Mouse (Mus musculus): ENCODE measurements at regions not wholly inside any gene's neighbourhood (a gene's known extent, or its start where the extent isn't known, plus 50 kb on each side); places are given as distances from the start of the nearest gene placed in this dataset.
A peak's percentile ranks its signal among the peaks of the same experiment; 100 is the strongest.

GRCm38 (mm10) chr15:63616506-63617208, 228.3 kb downstream of the Gsdmc2 start:
- Histone ChIP-seq H3K4me3 (ENCODE audit: low read depth, low read length) (no peak overlapping the region), H3K27me3 (ENCODE audit: control insufficient read depth, insufficient read depth, low read length) (no peaks in the 10 kb centered on the region), H3K4me2 (ENCODE audit: low read depth, low read length) (no peak overlapping the region), H3K4me1 (ENCODE audit: control insufficient read depth, insufficient read depth, low read length) (no peaks in the 10 kb centered on the region; the same call in 1 of the 2 replicates), H3K9me3 (replicated peaks; ENCODE audit: control insufficient read depth, low read length) (no peaks in the 10 kb centered on the region), H3K27ac (replicated peaks; ENCODE audit: low read depth, low read length) (no peak overlapping the region), H3K9ac (replicated peaks; ENCODE audit: low read length) (no peak overlapping the region), H3K36me3 (replicated peaks; ENCODE audit: control insufficient read depth, insufficient read depth, low read depth, low read length) (no peaks in the 10 kb centered on the region)
- ATAC-seq (replicated peaks; ENCODE audit: insufficient number of reproducible peaks, low FRiP score, low TSS enrichment, low read depth) (no peak), DNase-seq (ENCODE audit: low spot score) (no peak)
- 46% methylated on average over 8 of the region's 8 CpGs for WGBS

- no peak overlapping the region for H3K9ac ChIP-seq (replicated peaks; ENCODE audit: low read length)
- no peak overlapping the region for H3K4me2 ChIP-seq (ENCODE audit: low read depth, low read length)
- no peak overlapping the region for H3K27ac ChIP-seq (replicated peaks; ENCODE audit: low read depth, low read length)
- no peaks in the 10 kb centered on the region; the same call in 1 of the 2 replicates for H3K4me1 ChIP-seq (ENCODE audit: control insufficient read depth, insufficient read depth, low read length)
- H3K4me3 ChIP-seq (ENCODE audit: low read depth, low read length) = no peak overlapping the region
- H3K27me3 ChIP-seq (ENCODE audit: control insufficient read depth, insufficient read depth, low read length) = no peaks in the 10 kb centered on the region
- H3K9me3 ChIP-seq (replicated peaks; ENCODE audit: control insufficient read depth, low read length) = no peaks in the 10 kb centered on the region
- WGBS = 87% methylated on average over 2 of the region's 2 CpGs
- ATAC-seq (replicated peaks; ENCODE audit: insufficient number of reproducible peaks, low FRiP score, low TSS enrichment, low read depth) (no peak), DNase-seq (ENCODE audit: low spot score) (no peak)
- no peaks in the 10 kb centered on the region for H3K36me3 ChIP-seq (replicated peaks; ENCODE audit: control insufficient read depth, insufficient read depth, low read depth, low read length)
Measured at GRCm38 (mm10) chr15:63614191-63614590, 230.8 kb downstream of the Gsdmc2 start.

GRCm38 (mm10) chr15:63613120-63613519, 231.9 kb downstream of the Gsdmc2 start:
- DNase-seq (ENCODE audit: low spot score) = no peak
- no peak overlapping the region for H3K4me2 ChIP-seq (ENCODE audit: low read depth, low read length)
- no peak overlapping the region for H3K4me3 ChIP-seq (ENCODE audit: low read depth, low read length)
- ATAC-seq (replicated peaks; ENCODE audit: insufficient number of reproducible peaks, low FRiP score, low TSS enrichment, low read depth) = no peak
- H3K27ac ChIP-seq (replicated peaks; ENCODE audit: low read depth, low read length) = no peak overlapping the region
- 82% methylated on average over 1 of the region's 1 CpGs for WGBS
- no peak overlapping the region for H3K9ac ChIP-seq (replicated peaks; ENCODE audit: low read length)
- H3K9me3 ChIP-seq (replicated peaks; ENCODE audit: control insufficient read depth, low read length) = no peaks in the 10 kb centered on the region
- no peaks in the 10 kb centered on the region for H3K36me3 ChIP-seq (replicated peaks; ENCODE audit: control insufficient read depth, insufficient read depth, low read depth, low read length)
- H3K27me3 ChIP-seq (ENCODE audit: control insufficient read depth, insufficient read depth, low read length) = no peaks in the 10 kb centered on the region
- no peaks in the 10 kb centered on the region; the same call in 1 of the 2 replicates for H3K4me1 ChIP-seq (ENCODE audit: control insufficient read depth, insufficient read depth, low read length)

GRCm38 (mm10) chr15:63611161-63611560, 233.8 kb downstream of the Gsdmc2 start:
- ATAC-seq (replicated peaks; ENCODE audit: insufficient number of reproducible peaks, low FRiP score, low TSS enrichment, low read depth) (no peak), DNase-seq (ENCODE audit: low spot score) (no peak)
- H3K9me3 ChIP-seq (replicated peaks; ENCODE audit: control insufficient read depth, low read length) = no peaks in the 10 kb centered on the region
- H3K27me3 ChIP-seq (ENCODE audit: control insufficient read depth, insufficient read depth, low read length) = no peaks in the 10 kb centered on the region
- no peak overlapping the region for H3K4me3 ChIP-seq (ENCODE audit: low read depth, low read length)
- H3K27ac ChIP-seq (replicated peaks; ENCODE audit: low read depth, low read length) = no peak overlapping the region
- H3K4me1 ChIP-seq (ENCODE audit: control insufficient read depth, insufficient read depth, low read length) = no peaks in the 10 kb centered on the region
- no peak overlapping the region for H3K4me2 ChIP-seq (ENCODE audit: low read depth, low read length)
- no peak overlapping the region for H3K9ac ChIP-seq (replicated peaks; ENCODE audit: low read length)
- WGBS = 86% methylated on average over 3 of the region's 3 CpGs
- H3K36me3 ChIP-seq (replicated peaks; ENCODE audit: control insufficient read depth, insufficient read depth, low read depth, low read length) = no peaks in the 10 kb centered on the region

- 89% methylated on average over 8 of the region's 8 CpGs for WGBS
- no peak for ATAC-seq (replicated peaks; ENCODE audit: insufficient number of reproducible peaks, low FRiP score, low TSS enrichment, low read depth)
Measured at GRCm38 (mm10) chr15:63603100-63603714, 241.8 kb downstream of the Gsdmc2 start.

GRCm38 (mm10) chr15:63601543-63601942, 243.4 kb downstream of the Gsdmc2 start:
- Histone ChIP-seq H3K9me3 (replicated peaks; ENCODE audit: control insufficient read depth, low read length) (no peaks in the 10 kb centered on the region), H3K4me1 (ENCODE audit: control insufficient read depth, insufficient read depth, low read length) (no peaks in the 10 kb centered on the region), H3K36me3 (replicated peaks; ENCODE audit: control insufficient read depth, insufficient read depth, low read depth, low read length) (no peaks in the 10 kb centered on the region), H3K27ac (replicated peaks; ENCODE audit: low read depth, low read length) (no peak overlapping the region), H3K4me3 (ENCODE audit: low read depth, low read length) (no peak overlapping the region), H3K27me3 (ENCODE audit: control insufficient read depth, insufficient read depth, low read length) (no peaks in the 10 kb centered on the region), H3K4me2 (ENCODE audit: low read depth, low read length) (no peak overlapping the region), H3K9ac (replicated peaks; ENCODE audit: low read length) (no peak overlapping the region)
- ATAC-seq (replicated peaks; ENCODE audit: insufficient number of reproducible peaks, low FRiP score, low TSS enrichment, low read depth) = peak; percentile 72; the same call in 1 of the 2 replicates
- WGBS = 48% methylated on average over 5 of the region's 5 CpGs
- peak; percentile 80 for DNase-seq (ENCODE audit: low spot score)

More at GRCm38 (mm10) chr15:63603100-63603714, 241.8 kb downstream of the Gsdmc2 start:
- Histone ChIP-seq H3K9ac (replicated peaks; ENCODE audit: low read length) (no peak overlapping the region), H3K27ac (replicated peaks; ENCODE audit: low read depth, low read length) (no peak overlapping the region), H3K27me3 (ENCODE audit: control insufficient read depth, insufficient read depth, low read length) (no peaks in the 10 kb centered on the region), H3K4me1 (ENCODE audit: control insufficient read depth, insufficient read depth, low read length) (no peaks in the 10 kb centered on the region), H3K4me3 (ENCODE audit: low read depth, low read length) (no peak overlapping the region), H3K9me3 (replicated peaks; ENCODE audit: control insufficient read depth, low read length) (no peaks in the 10 kb centered on the region), H3K4me2 (ENCODE audit: low read depth, low read length) (no peak overlapping the region), H3K36me3 (replicated peaks; ENCODE audit: control insufficient read depth, insufficient read depth, low read depth, low read length) (no peaks in the 10 kb centered on the region)
- DNase-seq (ENCODE audit: low spot score) = no peak

- H3K9ac ChIP-seq (replicated peaks; ENCODE audit: low read length) = no peak overlapping the region
- H3K9me3 ChIP-seq (replicated peaks; ENCODE audit: control insufficient read depth, low read length) = no peaks in the 10 kb centered on the region
- DNase-seq (ENCODE audit: low spot score) (no peak), ATAC-seq (replicated peaks; ENCODE audit: insufficient number of reproducible peaks, low FRiP score, low TSS enrichment, low read depth) (no peak)
- H3K4me3 ChIP-seq (ENCODE audit: low read depth, low read length) = no peak overlapping the region
- WGBS = 96% methylated on average over 5 of the region's 5 CpGs
- H3K36me3 ChIP-seq (replicated peaks; ENCODE audit: control insufficient read depth, insufficient read depth, low read depth, low read length) = no peaks in the 10 kb centered on the region
- H3K27me3 ChIP-seq (ENCODE audit: control insufficient read depth, insufficient read depth, low read length) = no peaks in the 10 kb centered on the region
- no peaks in the 10 kb centered on the region for H3K4me1 ChIP-seq (ENCODE audit: control insufficient read depth, insufficient read depth, low read length)
- no peak overlapping the region for H3K4me2 ChIP-seq (ENCODE audit: low read depth, low read length)
- no peak overlapping the region for H3K27ac ChIP-seq (replicated peaks; ENCODE audit: low read depth, low read length)
Measured at GRCm38 (mm10) chr15:63592758-63593463, 252.1 kb downstream of the Gsdmc2 start.

- no peak overlapping the region for H3K4me2 ChIP-seq (ENCODE audit: low read depth, low read length)
- WGBS = 75% methylated on average over 2 of the region's 2 CpGs
- H3K27ac ChIP-seq (replicated peaks; ENCODE audit: low read depth, low read length) = no peak overlapping the region
- no peaks in the 10 kb centered on the region for H3K27me3 ChIP-seq (ENCODE audit: control insufficient read depth, insufficient read depth, low read length)
- H3K4me3 ChIP-seq (ENCODE audit: low read depth, low read length) = no peak overlapping the region
- no peak for ATAC-seq (replicated peaks; ENCODE audit: insufficient number of reproducible peaks, low FRiP score, low TSS enrichment, low read depth)
- DNase-seq (ENCODE audit: low spot score) = no peak
- H3K9ac ChIP-seq (replicated peaks; ENCODE audit: low read length) = no peak overlapping the region
- no peaks in the 10 kb centered on the region for H3K4me1 ChIP-seq (ENCODE audit: control insufficient read depth, insufficient read depth, low read length)
- H3K9me3 ChIP-seq (replicated peaks; ENCODE audit: control insufficient read depth, low read length) = no peaks in the 10 kb centered on the region
- no peaks in the 10 kb centered on the region for H3K36me3 ChIP-seq (replicated peaks; ENCODE audit: control insufficient read depth, insufficient read depth, low read depth, low read length)
Measured at GRCm38 (mm10) chr15:63559293-63559692, 285.7 kb downstream of the Gsdmc2 start.

Data from embryonic facial prominence, embryonic 11.5 days (tissue).